Mouse (Mus musculus) CH12.LX (cell line): Measurements from ENCODE around the gene Gm45717. TPM values are rescaled to one million over a fixed set of nuclear protein-coding genes. Genes with fewer than 3 reads are reported as not detected.

Source experiments
- DNase-seq: peaks from one replicate; pipeline ENCODE4 v3.0.0-alpha.2; 2013; ENCODE audit errors: extremely low read depth
- H3K27ac ChIP-seq: 2 replicates; pipeline ENCODE4 v1.5.1; 2012; ENCODE audit warnings: low read depth, mild to moderate bottlenecking, control low read depth, moderate library complexity; ENCODE audit not compliant: insufficient read depth
- H3K27me3 ChIP-seq: replicated peaks from 2 replicates; pipeline ENCODE3; 2012; ENCODE audit warnings: inconsistent platforms
- H3K36me3 ChIP-seq, 2 experiments: replicated peaks in 1 of 2; 2 replicates each; pipeline versions ENCODE3 to v1.6.1; 2012; ENCODE audit warnings: inconsistent platforms in 1 of 2, low read length in 1 of 2, mild to moderate bottlenecking in 1 of 2, mixed read lengths in 1 of 2, moderate library complexity in 1 of 2; ENCODE audit not compliant: control insufficient read depth in 1 of 2, insufficient read depth in 1 of 2
- H3K4me1 ChIP-seq, 2 experiments: 2 replicates each; pipeline ENCODE4 v1.6.1; 2012; ENCODE audit warnings: inconsistent platforms in 1 of 2, moderate library complexity in 1 of 2; ENCODE audit not compliant: insufficient read depth in 2 of 2, control insufficient read depth in 1 of 2
- H3K4me2 ChIP-seq: 2 replicates; pipeline ENCODE4 v1.6.1; 2012; ENCODE audit warnings: low read depth, mild to moderate bottlenecking, control low read depth; ENCODE audit not compliant: poor library complexity, insufficient read depth, severe bottlenecking
- H3K4me3 ChIP-seq, 3 experiments: fragments of 150-350 bp in 1 of 3; sonication (generic) in 1 of 3; replicated peaks in 1 of 3; 2 replicates each; pipeline versions ENCODE3 to v1.5.1; 2011 to 2012; ENCODE audit warnings: low read depth in 2 of 3, low read length in 2 of 3, mild to moderate bottlenecking in 2 of 3, moderate library complexity in 2 of 3, control low read depth in 1 of 3, improper control_type of control experiment in 1 of 3, inconsistent platforms in 1 of 3, mixed read lengths in 1 of 3; ENCODE audit not compliant: poor library complexity in 1 of 3
- H3K79me2 ChIP-seq: replicated peaks from 2 replicates; pipeline ENCODE4 v1.6.1; 2012; ENCODE audit warnings: mild to moderate bottlenecking, moderate library complexity; ENCODE audit not compliant: control insufficient read depth, poor library complexity, insufficient read depth, severe bottlenecking; ENCODE audit errors: extremely low read depth
- H3K9ac ChIP-seq: 2 replicates; pipeline ENCODE4 v1.6.1; 2012; ENCODE audit warnings: low read depth, mild to moderate bottlenecking, control low read depth, moderate library complexity; ENCODE audit not compliant: insufficient read depth
- H3K9me3 ChIP-seq: replicated peaks from 2 replicates; pipeline ENCODE3; 2012; ENCODE audit warnings: low read length, inconsistent platforms, mixed read lengths
- BHLHE40 ChIP-seq: IDR thresholded peaks from 2 replicates; pipeline ENCODE4 v1.6.1; 2011; ENCODE audit warnings: mild to moderate bottlenecking, low read depth, low read length, improper control_type of control experiment
- CTCF ChIP-seq, 2 experiments: IDR thresholded peaks in 1 of 2; conservative IDR thresholded peaks in 1 of 2; 2 replicates each; pipeline ENCODE4 v1.5.1; 2011 to 2012; ENCODE audit warnings: low read depth in 2 of 2, low read length in 2 of 2, improper control_type of control experiment in 1 of 2, inconsistent platforms in 1 of 2, mild to moderate bottlenecking in 1 of 2, moderate library complexity in 1 of 2
- ELF1 ChIP-seq: IDR thresholded peaks from 2 replicates; pipeline ENCODE4 v1.6.1; 2014; ENCODE audit warnings: low read depth, mild to moderate bottlenecking, inconsistent platforms, low read length, improper control_type of control experiment
- EP300 ChIP-seq: IDR thresholded peaks from 2 replicates; pipeline ENCODE4 v1.6.1; 2011; ENCODE audit warnings: low read length, improper control_type of control experiment
- IRF4 ChIP-seq: IDR thresholded peaks from 2 replicates; pipeline ENCODE4 v1.6.1; 2014; ENCODE audit warnings: low read depth, mild to moderate bottlenecking, inconsistent platforms, low read length, improper control_type of control experiment
- MAFK ChIP-seq: IDR thresholded peaks from 2 replicates; pipeline ENCODE4 v1.6.1; 2011; ENCODE audit warnings: low read length, improper control_type of control experiment; ENCODE audit not compliant: insufficient replicate concordance
- MAX ChIP-seq: IDR thresholded peaks from 2 replicates; pipeline ENCODE4 v1.6.1; 2011; ENCODE audit warnings: low read length, improper control_type of control experiment
- NELFE ChIP-seq: IDR thresholded peaks from 2 replicates; pipeline ENCODE4 v1.6.1; 2011; ENCODE audit warnings: low read depth, low read length, improper control_type of control experiment
- PAX5 ChIP-seq: IDR thresholded peaks from 2 replicates; pipeline ENCODE4 v1.6.1; 2012; ENCODE audit warnings: low read length, inconsistent platforms, mixed read lengths
- POLR2AphosphoS2 ChIP-seq: IDR thresholded peaks from 2 replicates; pipeline ENCODE4 v1.6.1; 2011; ENCODE audit warnings: low read depth, low read length, improper control_type of control experiment
- RCOR1 ChIP-seq: conservative IDR thresholded peaks from 2 replicates; pipeline ENCODE4 v1.6.1; 2012; ENCODE audit warnings: low read depth, mild to moderate bottlenecking, inconsistent platforms, low read length, improper control_type of control experiment
- TBP ChIP-seq: conservative IDR thresholded peaks from 2 replicates; pipeline ENCODE4 v1.6.1; 2011; ENCODE audit warnings: low read depth, low read length, improper control_type of control experiment
- USF1 ChIP-seq: IDR thresholded peaks from 2 replicates; pipeline ENCODE4 v1.6.1; 2014; ENCODE audit warnings: low read depth, mild to moderate bottlenecking, inconsistent platforms, low read length, improper control_type of control experiment
- ZC3H11A ChIP-seq: IDR thresholded peaks from 2 replicates; pipeline ENCODE4 v1.6.1; 2012; ENCODE audit warnings: low read depth, mild to moderate bottlenecking, inconsistent platforms, low read length, improper control_type of control experiment
- dilution Hi-C: fragments of 300-500 bp; cut with MboI; formaldehyde crosslinking; loops from 2 replicates; pipeline ENCODE4 v1.14.3; 2020; ENCODE audit warnings: low sequenced_read_pairs; ENCODE audit not compliant: extremely low pct_unique_long_range_greater_than_20kb, extremely low pct_ligation_motif_present
- in situ Hi-C: fragments of 300-500 bp; cut with MboI; formaldehyde crosslinking; loops from 3 replicates; pipeline ENCODE4 v1.14.3; 2019; ENCODE audit warnings: low sequenced_read_pairs, low pct_ligation_motif_present, low pct_unique_long_range_greater_than_20kb, mixed read lengths
- polyA plus RNA-seq: library from polyadenylated mRNA; unstranded; fragments of >175 nt; gene quantifications from 2 replicates; pipeline ENCODE4 v1.2.1, GENCODE M21; 2012; ENCODE audit warnings: low read depth; ENCODE audit not compliant: insufficient read length
- total RNA-seq, 2 experiments: library from RNA; depleted of rRNA; stranded (reverse); fragments of 300-350 nt in 1 of 2; fragments of >200 nt in 1 of 2; gene quantifications; 2 replicates each; pipeline ENCODE4 v1.2.3; 2012 to 2014

The Gm45717 gene
- total and polyA plus RNA-seq, 3 experiments, result not detected

DNA sequence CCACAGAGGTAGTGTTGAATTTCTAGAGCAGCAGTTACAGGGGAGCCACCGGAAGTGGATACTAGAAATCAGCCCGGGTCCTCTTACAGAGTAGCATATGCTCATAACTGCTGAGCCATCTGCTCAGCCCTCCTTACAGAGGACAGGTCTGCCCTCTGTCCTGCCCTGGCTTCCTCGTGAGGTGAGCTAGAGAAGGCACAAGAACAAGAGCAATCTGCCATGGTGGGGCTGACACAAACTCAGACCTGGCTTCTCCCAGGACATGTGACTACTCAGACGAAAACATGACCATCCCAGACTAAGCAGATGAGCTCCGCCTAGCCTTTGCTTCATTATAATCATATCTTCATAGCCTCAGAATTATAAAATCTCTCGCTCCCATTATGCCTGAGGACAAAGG lies 4.0 kb downstream of the Gm45717 start:
- H3K9ac ChIP-seq, result no peak overlapping the region
- no peak for TF ChIP-seq EP300
- no peak for TF ChIP-seq IRF4
- no peak for TF ChIP-seq RCOR1
- no peak for TF ChIP-seq CTCF (conservative IDR thresholded peaks at IDR 0.05 in 1 of 2, IDR thresholded peaks at IDR 0.05 in 1 of 2; ENCODE audit: low read depth in 2 of 2, low read length in 2 of 2)
- TF ChIP-seq MAX, result no peak
- TF ChIP-seq BHLHE40, result no peak
- no peak for TF ChIP-seq MAFK
- TF ChIP-seq USF1, result no peak
- no peak for TF ChIP-seq TBP
- TF ChIP-seq, all 38 proteins: peak for 0
- in situ Hi-C loops (no loop called here), dilution Hi-C loops (no loop called here)
- Histone ChIP-seq H3K4me2 (no peak overlapping the region), H3K79me2 (peaks cover 5% of the 10 kb centered on the region; the same call in 1 of the 2 replicates), H3K9me3 (no peaks in the 10 kb centered on the region), H3K27me3 (no peaks in the 10 kb centered on the region), H3K4me3 (no peak overlapping the region), H3K27ac (no peak overlapping the region), H3K36me3 (peaks cover 23 to 70% of the 10 kb centered on the region in 2 experiments), H3K4me1 (peaks cover 3 to 56% of the 10 kb centered on the region in 2 experiments)
- DNase-seq, result no peak

GRCm38 (mm10) chr7:140951051-140951450 lies 4.7 kb downstream of the Gm45717 start:
- Histone ChIP-seq H3K4me3 (no peak overlapping the region), H3K4me1 (peaks cover 3 to 49% of the 10 kb centered on the region in 2 experiments), H3K4me2 (no peak overlapping the region)
- DNase-seq, result no peak
- TF ChIP-seq POLR2AphosphoS2 (0 out of 2 replicates have a peak, but pooled peaks have one; percentile 9), NELFE (no peak), PAX5 (no peak), ZC3H11A (no peak), ELF1 (no peak)
- TF ChIP-seq, all 38 proteins: peak for 1
- Histone ChIP-seq H3K36me3 (peaks cover 26 to 77% of the 10 kb centered on the region in 2 experiments), H3K79me2 (peaks cover 5% of the 10 kb centered on the region; the same call in 1 of the 2 replicates), H3K9ac (no peak overlapping the region), H3K9me3 (no peaks in the 10 kb centered on the region), H3K27me3 (no peaks in the 10 kb centered on the region), H3K27ac (no peak overlapping the region)
- in situ Hi-C loops (no loop called here), dilution Hi-C loops (no loop called here)
